Mouse (Mus musculus) heart, postnatal 0 days (tissue): ENCODE measurements at regions not wholly inside any gene's neighbourhood (a gene's known extent, or its start where the extent isn't known, plus 50 kb on each side); places are given as distances from the start of the nearest gene placed in this dataset.

Experiments used
- CTCF ChIP-seq: IDR thresholded peaks from 2 replicates; pipeline ENCODE4 v1.5.1; 2016; ENCODE audit warnings: antibody characterized with exemption, control low read depth, low read depth
- EP300 ChIP-seq: IDR thresholded peaks from 2 replicates; pipeline ENCODE4 v1.6.1; 2016; ENCODE audit warnings: antibody characterized with exemption, low read depth

GRCm38 (mm10) chr13:98436961-98437360, 54.8 kb downstream of the Gm10320 start:
- TF ChIP-seq CTCF (no peak), EP300 (no peak)
